Mouse (Mus musculus): ENCODE data around the gene Clybl. TPM values are rescaled to one million over a fixed set of nuclear protein-coding genes. Genes with fewer than 3 reads are reported as not detected.

Gene Clybl
- polyA plus RNA-seq, 1 experiment from 2014 or later: 23.9 TPM

DNA sequence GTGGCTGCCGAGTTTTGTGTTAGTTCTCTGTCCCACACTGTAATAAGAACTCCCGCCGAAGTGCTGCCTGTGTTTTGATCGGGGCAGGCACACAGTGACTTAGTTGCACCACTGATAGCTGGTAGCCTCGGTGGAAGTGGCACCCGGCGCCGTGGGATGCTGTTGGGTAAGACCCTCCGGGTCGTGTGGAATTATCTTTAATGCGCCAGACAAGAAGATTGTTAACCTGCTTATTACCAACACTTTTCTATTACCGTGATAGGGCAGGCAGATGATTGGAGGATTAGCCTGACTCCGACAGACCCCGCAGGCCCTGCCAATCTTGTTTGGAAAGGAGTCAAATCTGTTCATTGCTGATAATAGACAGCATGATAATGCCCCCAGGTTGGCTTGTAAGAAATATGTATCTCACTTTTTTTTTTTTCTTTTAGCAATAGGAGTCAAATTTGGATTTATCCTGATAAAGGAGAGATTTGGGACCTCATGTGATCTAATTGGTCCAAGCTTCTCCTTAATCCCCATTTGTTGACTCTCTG lies 5.2 kb upstream of the Clybl start:
- H3K27me3 ChIP-seq: 0 out of 2 replicates have a peak, but pooled peaks cover 4% of the 10 kb centered on the region

DNA sequence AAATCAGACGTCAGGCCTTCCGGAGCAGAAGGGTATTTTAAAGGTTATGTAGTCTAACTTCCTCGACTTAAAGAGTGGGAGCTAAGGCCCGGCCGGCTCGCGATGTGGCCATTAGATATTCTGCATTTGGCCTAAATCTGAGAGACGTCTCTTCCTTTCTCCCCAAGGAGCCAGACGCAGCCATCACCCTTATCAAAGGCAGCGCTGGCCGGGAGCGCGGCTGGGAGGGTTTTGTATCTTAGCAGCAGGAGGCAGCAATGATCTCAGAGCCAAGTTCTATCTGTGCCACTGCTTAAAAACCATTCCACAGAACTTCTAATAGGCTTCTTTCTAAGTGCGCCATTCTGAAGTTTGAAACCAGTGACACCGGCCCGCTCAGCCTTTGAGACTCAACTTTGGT lies 2.2 kb upstream of the Clybl start:
- no peak for ATAC-seq
- H3K4me1 ChIP-seq (replicated peaks): 0 out of 2 replicates have a peak, but pooled peaks cover 11% of the 10 kb centered on the region
- no peak overlapping the region for H3K4me3 ChIP-seq (replicated peaks)
- no peaks in the 10 kb centered on the region for H3K9me3 ChIP-seq
- no peak overlapping the region for H3K27ac ChIP-seq
- H3K36me3 ChIP-seq: no peaks in the 10 kb centered on the region
- whole genome bisulfite sequencing: 50% methylated on average over 16 of the region's 16 CpGs
- no peak overlapping the region for H3K4me2 ChIP-seq (replicated peaks)
- H3K27me3 ChIP-seq: 0 out of 2 replicates have a peak, but pooled peaks cover 7% of the 10 kb centered on the region
- H3K9ac ChIP-seq (replicated peaks): no peak overlapping the region

More for the DNA sequence above, 5.2 kb upstream of the Clybl start:
- Histone ChIP-seq H3K9ac (replicated peaks) (no peak overlapping the region), H3K36me3 (no peaks in the 10 kb centered on the region), H3K27ac (no peak overlapping the region), H3K4me3 (replicated peaks) (no peak overlapping the region), H3K4me2 (replicated peaks) (no peak overlapping the region), H3K9me3 (no peaks in the 10 kb centered on the region), H3K4me1 (replicated peaks) (0 out of 2 replicates have a peak, but pooled peaks cover 7% of the 10 kb centered on the region)
- ATAC-seq: peak; percentile 44
- WGBS: 78% methylated on average over 14 of the region's 14 CpGs

DNA sequence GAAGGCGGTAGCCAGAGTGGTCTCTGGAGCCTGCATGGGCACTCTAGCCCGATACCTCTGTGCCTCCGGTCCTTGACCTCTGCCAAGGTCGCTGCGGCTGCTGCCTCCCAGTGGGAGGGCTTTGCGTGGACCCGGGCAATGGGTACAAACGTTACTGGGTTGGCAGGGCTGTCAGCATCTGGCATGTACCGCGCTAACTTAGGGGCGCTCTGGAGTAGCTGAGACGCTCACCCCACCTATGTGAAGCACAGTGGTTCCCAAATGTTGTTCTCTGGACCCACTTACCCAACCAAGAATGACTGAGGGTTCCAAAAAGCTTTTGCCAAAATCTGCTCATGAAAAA lies 282 bp downstream of the Clybl start:
- Histone ChIP-seq H3K4me3 (replicated peaks) (peak overlapping the region; percentile 62), H3K4me1 (replicated peaks) (0 out of 2 replicates have a peak, but pooled peaks cover 5% of the 10 kb centered on the region), H3K27me3 (0 out of 2 replicates have a peak, but pooled peaks cover 7% of the 10 kb centered on the region), H3K9ac (replicated peaks) (peak overlapping the region; percentile 59), H3K4me2 (replicated peaks) (peak overlapping the region; percentile 59), H3K9me3 (no peaks in the 10 kb centered on the region), H3K27ac (no peak overlapping the region), H3K36me3 (no peaks in the 10 kb centered on the region)
- under 1% methylated on average over 12 of the region's 12 CpGs for WGBS
- ATAC-seq: no peak

DNA sequence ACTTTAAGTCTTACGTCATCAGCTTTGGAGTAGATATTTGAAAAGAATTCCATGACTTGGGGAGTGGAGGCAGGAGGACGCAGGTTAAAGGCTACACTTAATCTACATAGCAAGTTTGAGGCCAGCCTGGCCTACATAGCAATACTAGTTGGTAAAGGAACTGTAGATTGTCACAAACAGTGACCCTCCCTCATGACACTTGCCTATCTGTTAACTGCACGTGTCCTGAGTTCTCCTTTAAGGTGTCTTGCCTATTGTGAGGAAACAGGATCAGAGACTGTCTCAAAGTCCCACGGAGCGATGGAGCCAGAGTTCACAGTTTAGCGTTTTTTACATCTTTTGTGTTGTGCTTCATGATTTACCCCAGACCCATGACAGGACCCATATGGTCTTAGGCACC lies 716 bp downstream of the Clybl start:
- H3K9me3 ChIP-seq: no peaks in the 10 kb centered on the region
- no peak overlapping the region for H3K27ac ChIP-seq
- no peak overlapping the region for H3K4me2 ChIP-seq (replicated peaks)
- 0 out of 2 replicates have a peak, but pooled peaks cover 7% of the 10 kb centered on the region for H3K27me3 ChIP-seq
- 84% methylated on average over 6 of the region's 6 CpGs for WGBS
- ATAC-seq: no peak
- 0 out of 2 replicates have a peak, but pooled peaks cover 4% of the 10 kb centered on the region for H3K4me1 ChIP-seq (replicated peaks)
- no peak overlapping the region for H3K9ac ChIP-seq (replicated peaks)
- no peaks in the 10 kb centered on the region for H3K36me3 ChIP-seq
- 0 out of 2 replicates have a peak overlapping the region, but pooled peaks have one; percentile 62 for H3K4me3 ChIP-seq (replicated peaks)

DNA sequence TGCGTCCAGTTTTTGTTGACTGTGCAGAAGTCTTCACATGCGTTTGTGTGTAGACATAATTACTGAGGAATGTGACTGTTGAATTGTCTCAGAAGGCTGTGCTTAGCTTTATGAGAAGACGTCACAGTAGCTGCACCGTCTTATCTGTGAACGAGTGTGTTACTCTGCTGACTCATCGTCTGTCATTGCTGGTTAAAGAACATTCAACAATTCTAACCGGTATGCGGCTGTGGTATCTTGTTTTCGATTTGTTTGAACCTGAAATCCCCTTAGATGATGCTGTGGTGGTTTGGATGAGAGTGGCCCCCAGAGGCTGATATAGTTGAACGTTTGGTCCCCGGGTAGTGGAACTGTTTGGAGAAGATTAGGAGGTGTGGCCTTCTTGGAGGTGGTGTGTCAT lies 2.5 kb downstream of the Clybl start:
- no peak overlapping the region for H3K4me3 ChIP-seq (replicated peaks)
- H3K4me1 ChIP-seq (replicated peaks): 0 out of 2 replicates have a peak, but pooled peaks cover 4% of the 10 kb centered on the region
- no peak for ATAC-seq
- no peak overlapping the region for H3K27ac ChIP-seq
- H3K9me3 ChIP-seq: no peaks in the 10 kb centered on the region
- no peaks in the 10 kb centered on the region for H3K36me3 ChIP-seq
- H3K9ac ChIP-seq (replicated peaks): no peak overlapping the region
- 91% methylated on average over 11 of the region's 11 CpGs for WGBS
- H3K27me3 ChIP-seq: 0 out of 2 replicates have a peak, but pooled peaks cover 7% of the 10 kb centered on the region
- H3K4me2 ChIP-seq (replicated peaks): no peak overlapping the region

DNA sequence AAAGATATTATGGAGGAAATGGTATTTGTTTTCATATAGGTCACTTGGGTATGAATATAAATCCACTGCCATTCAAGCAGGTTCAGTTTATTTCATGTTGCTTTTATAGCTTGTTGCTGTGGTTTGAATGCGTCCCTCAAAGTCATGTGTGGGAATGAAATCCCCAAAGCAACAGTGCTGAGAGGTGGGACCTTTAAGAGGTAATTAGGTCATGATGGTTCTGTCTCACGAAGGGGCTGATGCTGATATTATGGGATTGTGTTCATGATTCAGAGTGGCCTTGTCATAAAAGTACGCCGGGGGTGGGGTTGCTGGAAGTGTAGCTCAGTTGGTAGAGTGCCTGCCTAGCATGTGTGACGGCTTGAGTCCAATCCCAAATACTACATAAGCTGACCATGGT lies 6.7 kb downstream of the Clybl start:
- Histone ChIP-seq H3K9me3 (no peaks in the 10 kb centered on the region), H3K9ac (replicated peaks) (no peak overlapping the region), H3K4me1 (replicated peaks) (no peaks in the 10 kb centered on the region), H3K36me3 (no peaks in the 10 kb centered on the region), H3K4me3 (replicated peaks) (no peak overlapping the region), H3K27ac (no peak overlapping the region), H3K4me2 (replicated peaks) (no peak overlapping the region), H3K27me3 (no peaks in the 10 kb centered on the region)
- 90% methylated on average over 5 of the region's 5 CpGs for WGBS
- ATAC-seq: no peak

DNA sequence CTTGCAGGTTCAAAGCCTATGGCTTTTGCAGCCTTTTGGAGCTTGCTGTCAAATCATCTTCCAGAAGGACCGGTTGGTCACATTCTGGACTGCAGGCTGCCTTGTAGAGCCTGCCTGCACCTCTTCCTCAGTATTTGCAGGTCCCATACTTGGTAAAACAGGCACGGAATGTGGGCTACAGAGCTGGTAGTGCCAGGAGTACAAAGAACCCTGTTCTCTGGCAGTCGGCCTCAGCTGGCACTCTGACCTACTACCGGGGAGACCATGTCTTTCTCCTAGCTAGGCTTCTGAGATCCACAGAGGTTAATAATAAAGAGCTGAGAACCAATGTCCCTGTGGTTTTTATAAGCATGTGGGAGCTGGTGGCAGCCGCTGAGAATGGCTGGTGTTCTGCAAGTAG lies 8.4 kb downstream of the Clybl start:
- ATAC-seq: no peak
- Histone ChIP-seq H3K4me1 (replicated peaks) (no peaks in the 10 kb centered on the region), H3K4me2 (replicated peaks) (no peak overlapping the region), H3K9ac (replicated peaks) (no peak overlapping the region), H3K4me3 (replicated peaks) (no peak overlapping the region), H3K27ac (no peak overlapping the region), H3K9me3 (no peaks in the 10 kb centered on the region), H3K27me3 (no peaks in the 10 kb centered on the region), H3K36me3 (no peaks in the 10 kb centered on the region)
- 79% methylated on average over 5 of the region's 5 CpGs for WGBS

DNA sequence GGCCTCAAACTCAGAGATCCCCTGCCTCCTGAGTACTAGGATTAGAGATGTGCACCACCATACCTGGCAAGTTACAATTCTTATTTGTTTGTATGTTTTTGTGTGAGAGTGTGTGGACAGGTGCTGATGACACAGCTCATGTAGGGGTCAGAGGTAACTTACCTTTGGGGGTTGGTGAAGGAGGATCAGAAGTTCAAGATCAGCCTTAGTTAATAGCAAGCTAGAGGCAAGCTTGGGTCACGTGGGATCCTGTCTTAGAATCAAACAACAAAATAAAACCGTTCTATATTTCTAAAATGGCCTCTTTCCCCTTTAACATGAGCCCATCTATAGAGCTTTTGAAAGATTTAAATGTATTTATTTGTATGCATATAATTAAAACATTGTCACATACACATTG lies 9.0 kb downstream of the Clybl start:
- no peak overlapping the region for H3K4me2 ChIP-seq (replicated peaks)
- no peaks in the 10 kb centered on the region for H3K27me3 ChIP-seq
- ATAC-seq: peak; percentile 28; the same call in 1 of the 2 replicates
- H3K36me3 ChIP-seq: no peaks in the 10 kb centered on the region
- WGBS: 21% methylated on average over 2 of the region's 2 CpGs
- no peak overlapping the region for H3K27ac ChIP-seq
- H3K4me1 ChIP-seq (replicated peaks): no peaks in the 10 kb centered on the region
- no peaks in the 10 kb centered on the region for H3K9me3 ChIP-seq
- no peak overlapping the region for H3K9ac ChIP-seq (replicated peaks)
- H3K4me3 ChIP-seq (replicated peaks): no peak overlapping the region

DNA sequence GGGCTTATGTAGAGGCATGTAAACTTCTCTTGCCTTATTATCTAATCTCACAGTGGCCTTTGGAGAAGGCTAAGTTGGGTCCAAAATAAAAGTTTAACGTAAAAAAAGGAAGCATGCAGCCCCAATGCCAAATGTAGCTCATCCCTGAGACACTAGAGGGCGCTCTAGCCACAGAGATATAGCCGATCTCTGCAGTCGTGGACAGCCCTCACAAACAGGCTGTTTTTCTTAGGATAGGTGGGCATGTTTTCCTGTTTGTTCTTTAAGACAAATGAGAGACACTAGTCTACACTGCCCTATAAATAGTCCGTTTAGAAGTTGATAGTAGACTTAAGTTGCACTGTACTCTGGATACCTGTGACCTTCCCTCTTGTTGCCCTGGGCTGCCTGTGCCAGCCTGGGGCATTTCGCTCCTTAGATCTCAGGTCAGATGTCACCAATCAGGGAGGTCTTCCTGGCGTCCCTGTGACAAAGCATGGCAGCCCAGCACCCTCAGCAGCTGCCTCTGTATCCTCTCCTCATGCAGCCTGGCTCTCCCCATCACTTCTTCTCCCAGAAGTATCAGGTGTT lies 9.5 kb downstream of the Clybl start:
- no peaks in the 10 kb centered on the region for H3K36me3 ChIP-seq
- ATAC-seq: peak; percentile 82
- H3K27me3 ChIP-seq: no peaks in the 10 kb centered on the region
- H3K4me2 ChIP-seq (replicated peaks): no peak overlapping the region
- no peak overlapping the region for H3K9ac ChIP-seq (replicated peaks)
- H3K27ac ChIP-seq: no peak overlapping the region
- H3K4me3 ChIP-seq (replicated peaks): no peak overlapping the region
- H3K9me3 ChIP-seq: no peaks in the 10 kb centered on the region
- H3K4me1 ChIP-seq (replicated peaks): no peaks in the 10 kb centered on the region
- WGBS: 16% methylated on average over 7 of the region's 7 CpGs

DNA sequence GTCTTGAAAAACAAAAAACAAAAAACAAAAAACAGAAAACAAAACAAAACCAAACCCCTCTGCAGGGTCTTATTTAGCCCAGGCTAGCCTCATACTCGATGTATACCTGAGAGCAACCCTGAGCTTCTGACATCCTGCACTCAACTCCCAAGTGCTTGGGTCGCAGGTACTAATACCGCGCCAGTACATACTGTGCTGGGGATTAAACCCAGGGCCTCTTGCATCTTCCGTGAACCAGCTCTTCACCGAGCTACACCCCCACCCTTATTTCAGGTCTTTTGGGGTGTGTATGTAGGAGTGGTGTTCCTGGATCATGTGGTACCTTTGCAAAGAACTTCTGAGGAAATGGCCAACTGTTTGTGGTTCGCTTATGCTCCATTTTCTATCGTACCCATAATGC lies 13.1 kb downstream of the Clybl start:
- peaks cover 11% of the 10 kb centered on the region for H3K9me3 ChIP-seq
- no peaks in the 10 kb centered on the region for H3K27me3 ChIP-seq
- ATAC-seq: no peak
- no peak overlapping the region for H3K4me2 ChIP-seq (replicated peaks)
- H3K27ac ChIP-seq: no peak overlapping the region
- no peaks in the 10 kb centered on the region for H3K4me1 ChIP-seq (replicated peaks)
- H3K4me3 ChIP-seq (replicated peaks): no peak overlapping the region
- no peak overlapping the region for H3K9ac ChIP-seq (replicated peaks)
- no peaks in the 10 kb centered on the region for H3K36me3 ChIP-seq
- WGBS: 95% methylated on average over 8 of the region's 8 CpGs

DNA sequence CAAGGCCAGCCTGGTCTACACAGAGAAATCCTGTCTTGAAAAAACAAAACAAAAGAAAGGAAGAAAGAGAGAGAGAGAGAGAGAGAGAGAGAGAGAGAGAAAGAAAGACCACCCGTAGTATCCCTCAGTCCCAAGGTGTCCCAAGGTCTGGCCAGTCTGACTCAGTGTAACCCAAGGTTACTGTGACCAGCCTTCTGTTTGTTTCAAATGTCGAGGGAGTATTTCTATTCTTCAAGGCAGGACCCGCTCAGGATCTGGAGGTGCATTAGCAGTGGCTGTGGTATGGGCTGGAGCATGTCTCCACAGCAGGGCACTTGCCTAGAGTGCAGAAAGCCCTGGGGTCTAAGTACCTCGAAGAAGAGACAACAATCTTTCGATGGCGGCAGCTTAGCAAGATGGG lies 15.3 kb downstream of the Clybl start:
- H3K9ac ChIP-seq (replicated peaks): no peak overlapping the region
- H3K4me1 ChIP-seq (replicated peaks): no peaks in the 10 kb centered on the region
- no peak overlapping the region for H3K4me2 ChIP-seq (replicated peaks)
- H3K27ac ChIP-seq: no peak overlapping the region
- H3K4me3 ChIP-seq (replicated peaks): no peak overlapping the region
- peaks cover 11% of the 10 kb centered on the region for H3K9me3 ChIP-seq
- no peak for ATAC-seq
- no peaks in the 10 kb centered on the region for H3K36me3 ChIP-seq
- no peaks in the 10 kb centered on the region for H3K27me3 ChIP-seq
- 91% methylated on average over 6 of the region's 6 CpGs for WGBS

DNA sequence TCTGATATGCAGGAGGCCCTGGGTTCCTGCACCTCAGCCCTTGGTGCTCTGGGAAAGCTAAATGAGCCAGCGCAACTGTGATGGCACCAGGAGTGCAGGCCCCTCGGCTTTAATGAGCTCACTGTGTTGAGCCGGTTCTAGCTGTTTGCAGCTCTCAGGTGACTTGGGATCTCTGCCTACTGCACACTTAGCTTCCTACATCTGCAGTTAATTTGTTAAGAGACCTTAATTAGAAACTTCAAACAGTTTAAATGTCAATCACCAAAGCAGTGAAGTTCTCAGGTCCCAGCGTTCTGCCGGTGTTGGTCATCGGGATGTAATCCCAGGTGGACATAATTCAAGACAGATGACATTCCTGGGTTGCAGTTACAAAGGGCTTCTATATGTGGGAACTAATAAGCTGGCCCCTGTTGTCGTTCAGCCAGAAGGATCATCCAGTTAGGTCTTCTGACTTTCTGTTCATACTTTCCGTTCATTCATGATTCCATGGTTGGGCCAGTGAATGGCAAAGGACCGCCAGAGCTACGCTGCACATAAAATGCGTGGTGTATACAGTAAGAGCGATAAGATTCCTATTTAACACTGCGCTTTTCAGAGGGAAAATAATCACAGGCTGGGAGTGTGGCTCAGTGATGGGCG lies 18.9 kb downstream of the Clybl start:
- no peak for ATAC-seq
- Histone ChIP-seq H3K4me2 (replicated peaks) (no peak overlapping the region), H3K9me3 (peaks cover 11% of the 10 kb centered on the region), H3K27ac (no peak overlapping the region), H3K27me3 (no peaks in the 10 kb centered on the region), H3K36me3 (no peaks in the 10 kb centered on the region), H3K4me1 (replicated peaks) (no peaks in the 10 kb centered on the region), H3K4me3 (replicated peaks) (no peak overlapping the region), H3K9ac (replicated peaks) (no peak overlapping the region)
- 89% methylated on average over 14 of the region's 14 CpGs for WGBS

Data from midbrain, embryonic 13.5 days (tissue).